Mouse (Mus musculus): ENCODE measurements around the gene Gas2l1. TPM values are rescaled to one million over a fixed set of nuclear protein-coding genes. Genes with fewer than 3 reads are reported as not detected.

The Gas2l1 gene
- polyA plus RNA-seq, 1 experiment from 2014 or later = 22.8 TPM

GRCm38 (mm10) chr11:5068126-5068971, 3.2 kb upstream of the Gas2l1 start:
- Histone ChIP-seq H3K9ac (ENCODE audit: low read depth, low read length) (no peak overlapping the region), H3K27ac (ENCODE audit: low read depth, low read length) (peak overlapping the region; percentile 54; the same call in 1 of the 2 replicates), H3K4me2 (replicated peaks; ENCODE audit: low read depth) (no peak overlapping the region), H3K27me3 (replicated peaks; ENCODE audit: control insufficient read depth, insufficient read depth, low read length) (no peaks in the 10 kb centered on the region), H3K9me3 (ENCODE audit: control insufficient read depth) (no peaks in the 10 kb centered on the region), H3K36me3 (ENCODE audit: control insufficient read depth, insufficient read depth) (peaks cover 52% of the 10 kb centered on the region), H3K4me3 (ENCODE audit: low read depth, low read length) (no peak overlapping the region), H3K4me1 (replicated peaks; ENCODE audit: control insufficient read depth, insufficient read depth, low read length) (peaks cover 9% of the 10 kb centered on the region)
- no peak for ATAC-seq
- 64% methylated on average over 9 of the region's 9 CpGs for WGBS
- TF ChIP-seq CTCF (IDR thresholded peaks at IDR 0.05; ENCODE audit: low read depth) = no peak

GRCm38 (mm10) chr11:5067063-5067462, 1.9 kb upstream of the Gas2l1 start:
- no peak for TF ChIP-seq CTCF (IDR thresholded peaks at IDR 0.05; ENCODE audit: low read depth)
- Histone ChIP-seq H3K27me3 (replicated peaks; ENCODE audit: control insufficient read depth, insufficient read depth, low read length) (no peaks in the 10 kb centered on the region), H3K4me1 (replicated peaks; ENCODE audit: control insufficient read depth, insufficient read depth, low read length) (peaks cover 17% of the 10 kb centered on the region), H3K9me3 (ENCODE audit: control insufficient read depth) (no peaks in the 10 kb centered on the region), H3K27ac (ENCODE audit: low read depth, low read length) (no peak overlapping the region), H3K4me2 (replicated peaks; ENCODE audit: low read depth) (no peak overlapping the region), H3K9ac (ENCODE audit: low read depth, low read length) (no peak overlapping the region), H3K36me3 (ENCODE audit: control insufficient read depth, insufficient read depth) (peaks cover 40% of the 10 kb centered on the region), H3K4me3 (ENCODE audit: low read depth, low read length) (no peak overlapping the region)
- ATAC-seq = no peak

GRCm38 (mm10) chr11:5064282-5065055, 658 bp downstream of the Gas2l1 start:
- Histone ChIP-seq H3K9ac (ENCODE audit: low read depth, low read length) (peak overlapping the region; percentile 67), H3K4me3 (ENCODE audit: low read depth, low read length) (peak overlapping the region; percentile 71), H3K9me3 (ENCODE audit: control insufficient read depth) (no peaks in the 10 kb centered on the region), H3K4me2 (replicated peaks; ENCODE audit: low read depth) (peak overlapping the region; percentile 94), H3K27ac (ENCODE audit: low read depth, low read length) (peak overlapping the region; percentile 68; the same call in 1 of the 2 replicates), H3K4me1 (replicated peaks; ENCODE audit: control insufficient read depth, insufficient read depth, low read length) (peaks cover 18% of the 10 kb centered on the region), H3K27me3 (replicated peaks; ENCODE audit: control insufficient read depth, insufficient read depth, low read length) (peaks cover 11% of the 10 kb centered on the region), H3K36me3 (ENCODE audit: control insufficient read depth, insufficient read depth) (peaks cover 21% of the 10 kb centered on the region; the same call in 1 of the 2 replicates)
- ATAC-seq = no peak
- no peak for TF ChIP-seq CTCF (IDR thresholded peaks at IDR 0.05; ENCODE audit: low read depth)
- WGBS = 21% methylated on average over 38 of the region's 38 CpGs

- Histone ChIP-seq H3K36me3 (ENCODE audit: control insufficient read depth, insufficient read depth) (peaks cover 13% of the 10 kb centered on the region; the same call in 1 of the 2 replicates), H3K9me3 (ENCODE audit: control insufficient read depth) (no peaks in the 10 kb centered on the region), H3K27ac (ENCODE audit: low read depth, low read length) (no peak overlapping the region), H3K27me3 (replicated peaks; ENCODE audit: control insufficient read depth, insufficient read depth, low read length) (peaks cover 19% of the 10 kb centered on the region), H3K4me2 (replicated peaks; ENCODE audit: low read depth) (peak overlapping the region; percentile 94), H3K9ac (ENCODE audit: low read depth, low read length) (peak overlapping the region; percentile 34; the same call in 1 of the 2 replicates), H3K4me1 (replicated peaks; ENCODE audit: control insufficient read depth, insufficient read depth, low read length) (peaks cover 18% of the 10 kb centered on the region), H3K4me3 (ENCODE audit: low read depth, low read length) (peak overlapping the region; percentile 71)
- no peak for ATAC-seq
- TF ChIP-seq CTCF (IDR thresholded peaks at IDR 0.05; ENCODE audit: low read depth) = no peak
- 58% methylated on average over 31 of the region's 31 CpGs for WGBS
Measured at GRCm38 (mm10) chr11:5063561-5064281, 1.4 kb downstream of the Gas2l1 start.

GRCm38 (mm10) chr11:5062860-5063505, 2.1 kb downstream of the Gas2l1 start:
- no peak overlapping the region for H3K4me3 ChIP-seq (ENCODE audit: low read depth, low read length)
- peaks cover 6% of the 10 kb centered on the region; the same call in 1 of the 2 replicates for H3K36me3 ChIP-seq (ENCODE audit: control insufficient read depth, insufficient read depth)
- no peaks in the 10 kb centered on the region for H3K9me3 ChIP-seq (ENCODE audit: control insufficient read depth)
- peak overlapping the region; percentile 95 for H3K4me2 ChIP-seq (replicated peaks; ENCODE audit: low read depth)
- peaks cover 24% of the 10 kb centered on the region for H3K27me3 ChIP-seq (replicated peaks; ENCODE audit: control insufficient read depth, insufficient read depth, low read length)
- WGBS = 80% methylated on average over 13 of the region's 13 CpGs
- H3K4me1 ChIP-seq (replicated peaks; ENCODE audit: control insufficient read depth, insufficient read depth, low read length) = peaks cover 18% of the 10 kb centered on the region
- no peak overlapping the region for H3K9ac ChIP-seq (ENCODE audit: low read depth, low read length)
- no peak overlapping the region for H3K27ac ChIP-seq (ENCODE audit: low read depth, low read length)
- no peak for ATAC-seq
- no peak for TF ChIP-seq CTCF (IDR thresholded peaks at IDR 0.05; ENCODE audit: low read depth)
